Mouse (Mus musculus): Measurements from ENCODE around the gene Mageb5.
"Not testable (repeated sequence)": the region's sequence is repeated elsewhere in the genome, so short reads cannot be mapped to it uniquely, and the experiment has no call there.

Gene Mageb5

GRCm38 (mm10) chrX:91782918-91783317 is at the start of gene Mageb5:
Gene Mageb5 (minus strand): TSS chrX:91783018.
- not testable (repeated sequence) for DNase-seq

DNA sequence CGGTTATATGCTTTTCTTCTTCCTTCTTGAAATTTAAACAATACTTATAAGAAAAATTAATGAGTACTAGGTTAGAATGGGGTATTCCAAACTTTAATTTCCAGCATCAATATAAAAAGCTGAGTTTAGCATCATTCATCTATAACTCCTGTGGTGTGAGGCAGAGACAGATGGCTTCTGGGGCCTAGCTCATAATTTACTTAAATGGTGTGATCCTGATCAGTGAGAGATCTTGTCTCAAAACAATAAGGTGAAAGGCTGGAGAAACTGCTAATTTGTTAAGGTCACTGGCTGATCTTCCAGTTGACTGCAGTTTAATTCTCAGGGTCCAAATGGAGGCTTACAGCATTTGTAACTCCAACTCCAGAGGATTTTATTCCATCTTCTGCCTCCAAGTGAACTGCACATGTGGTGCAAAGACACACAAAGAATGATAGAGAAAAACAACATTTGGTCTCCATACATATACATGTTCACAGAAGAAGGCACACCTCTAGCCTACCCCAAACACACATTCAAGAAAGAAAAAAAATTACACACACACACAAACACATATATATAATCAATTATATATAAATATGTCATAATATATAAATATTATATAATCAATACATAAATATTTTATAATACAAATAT is 23.1 kb downstream of the Mageb5 start:
- DNase-seq = not testable (repeated sequence)
